Mouse (Mus musculus): ENCODE results near the gene Slc22a2. TPM values are rescaled to one million over a fixed set of nuclear protein-coding genes. Genes with fewer than 3 reads are reported as not detected.

Gene Slc22a2
- polyA plus RNA-seq, 1 experiment: 2.0 TPM

- WGBS: 89% methylated on average over 7 of the region's 7 CpGs
- H3K4me1 ChIP-seq (ENCODE audit: control insufficient read depth, insufficient read depth, low read length): no peaks in the 10 kb centered on the region; the same call in 1 of the 2 replicates
- H3K27ac ChIP-seq (ENCODE audit: control insufficient read depth, insufficient read depth, low read depth, low read length, poor library complexity): no peak overlapping the region
- TF ChIP-seq CTCF (IDR thresholded peaks at IDR 0.05; ENCODE audit: control insufficient read depth, insufficient read depth, low read length): no peak
- no peak for TF ChIP-seq POLR2A (IDR thresholded peaks at IDR 0.05; ENCODE audit: borderline replicate concordance, control insufficient read depth, low read depth, low read length)
- H3K4me3 ChIP-seq (replicated peaks; ENCODE audit: control insufficient read depth, low read depth, low read length): no peak overlapping the region
Measured at GRCm38 (mm10) chr17:12577096-12577495, 6.8 kb upstream of the Slc22a2 start.

- Histone ChIP-seq H3K4me3 (replicated peaks; ENCODE audit: control insufficient read depth, low read depth, low read length) (no peak overlapping the region), H3K4me1 (ENCODE audit: control insufficient read depth, insufficient read depth, low read length) (no peaks in the 10 kb centered on the region), H3K27ac (ENCODE audit: control insufficient read depth, insufficient read depth, low read depth, low read length, poor library complexity) (no peak overlapping the region)
- WGBS: 77% methylated on average over 2 of the region's 2 CpGs
- no peak for TF ChIP-seq POLR2A (IDR thresholded peaks at IDR 0.05; ENCODE audit: borderline replicate concordance, control insufficient read depth, low read depth, low read length)
- TF ChIP-seq CTCF (IDR thresholded peaks at IDR 0.05; ENCODE audit: control insufficient read depth, insufficient read depth, low read length): no peak
Measured at GRCm38 (mm10) chr17:12585366-12585765, 1.4 kb downstream of the Slc22a2 start.

GRCm38 (mm10) chr17:12586966-12587365, 3.0 kb downstream of the Slc22a2 start:
- Histone ChIP-seq H3K4me1 (ENCODE audit: control insufficient read depth, insufficient read depth, low read length) (no peaks in the 10 kb centered on the region), H3K27ac (ENCODE audit: control insufficient read depth, insufficient read depth, low read depth, low read length, poor library complexity) (no peak overlapping the region), H3K4me3 (replicated peaks; ENCODE audit: control insufficient read depth, low read depth, low read length) (no peak overlapping the region)
- no peak for TF ChIP-seq POLR2A (IDR thresholded peaks at IDR 0.05; ENCODE audit: borderline replicate concordance, control insufficient read depth, low read depth, low read length)
- TF ChIP-seq CTCF (IDR thresholded peaks at IDR 0.05; ENCODE audit: control insufficient read depth, insufficient read depth, low read length): no peak
- 67% methylated on average over 11 of the region's 11 CpGs for WGBS

GRCm38 (mm10) chr17:12588801-12589247, 4.9 kb downstream of the Slc22a2 start:
- TF ChIP-seq POLR2A (IDR thresholded peaks at IDR 0.05; ENCODE audit: borderline replicate concordance, control insufficient read depth, low read depth, low read length) (no peak), CTCF (IDR thresholded peaks at IDR 0.05; ENCODE audit: control insufficient read depth, insufficient read depth, low read length) (no peak)
- no peak overlapping the region for H3K4me3 ChIP-seq (replicated peaks; ENCODE audit: control insufficient read depth, low read depth, low read length)
- H3K4me1 ChIP-seq (ENCODE audit: control insufficient read depth, insufficient read depth, low read length): no peaks in the 10 kb centered on the region
- WGBS: 83% methylated on average over 9 of the region's 9 CpGs
- no peak overlapping the region for H3K27ac ChIP-seq (ENCODE audit: control insufficient read depth, insufficient read depth, low read depth, low read length, poor library complexity)

GRCm38 (mm10) chr17:12590911-12591625, 7.1 kb downstream of the Slc22a2 start:
- no peak overlapping the region for H3K27ac ChIP-seq (ENCODE audit: control insufficient read depth, insufficient read depth, low read depth, low read length, poor library complexity)
- TF ChIP-seq CTCF (IDR thresholded peaks at IDR 0.05; ENCODE audit: control insufficient read depth, insufficient read depth, low read length) (no peak), POLR2A (IDR thresholded peaks at IDR 0.05; ENCODE audit: borderline replicate concordance, control insufficient read depth, low read depth, low read length) (no peak)
- WGBS: 80% methylated on average over 4 of the region's 4 CpGs
- no peak overlapping the region for H3K4me3 ChIP-seq (replicated peaks; ENCODE audit: control insufficient read depth, low read depth, low read length)
- H3K4me1 ChIP-seq (ENCODE audit: control insufficient read depth, insufficient read depth, low read length): no peaks in the 10 kb centered on the region

- TF ChIP-seq CTCF (IDR thresholded peaks at IDR 0.05; ENCODE audit: control insufficient read depth, insufficient read depth, low read length) (no peak), POLR2A (IDR thresholded peaks at IDR 0.05; ENCODE audit: borderline replicate concordance, control insufficient read depth, low read depth, low read length) (no peak)
- Histone ChIP-seq H3K4me1 (ENCODE audit: control insufficient read depth, insufficient read depth, low read length) (no peaks in the 10 kb centered on the region), H3K27ac (ENCODE audit: control insufficient read depth, insufficient read depth, low read depth, low read length, poor library complexity) (no peak overlapping the region; the same call in 1 of the 2 replicates), H3K4me3 (replicated peaks; ENCODE audit: control insufficient read depth, low read depth, low read length) (no peak overlapping the region)
- WGBS: 82% methylated on average over 13 of the region's 13 CpGs
Measured at GRCm38 (mm10) chr17:12595846-12596515, 12.0 kb downstream of the Slc22a2 start.

- no peak overlapping the region for H3K27ac ChIP-seq (ENCODE audit: control insufficient read depth, insufficient read depth, low read depth, low read length, poor library complexity)
- no peaks in the 10 kb centered on the region for H3K4me1 ChIP-seq (ENCODE audit: control insufficient read depth, insufficient read depth, low read length)
- H3K4me3 ChIP-seq (replicated peaks; ENCODE audit: control insufficient read depth, low read depth, low read length): no peak overlapping the region
- no peak for TF ChIP-seq POLR2A (IDR thresholded peaks at IDR 0.05; ENCODE audit: borderline replicate concordance, control insufficient read depth, low read depth, low read length)
- TF ChIP-seq CTCF (IDR thresholded peaks at IDR 0.05; ENCODE audit: control insufficient read depth, insufficient read depth, low read length): no peak
- WGBS: 6% methylated on average over 1 of the region's 1 CpGs
Measured at GRCm38 (mm10) chr17:12606634-12607033, 22.7 kb downstream of the Slc22a2 start.

- Histone ChIP-seq H3K4me1 (ENCODE audit: control insufficient read depth, insufficient read depth, low read length) (no peaks in the 10 kb centered on the region), H3K27ac (ENCODE audit: control insufficient read depth, insufficient read depth, low read depth, low read length, poor library complexity) (no peak overlapping the region), H3K4me3 (replicated peaks; ENCODE audit: control insufficient read depth, low read depth, low read length) (no peak overlapping the region)
- no peak for TF ChIP-seq CTCF (IDR thresholded peaks at IDR 0.05; ENCODE audit: control insufficient read depth, insufficient read depth, low read length)
- no peak for TF ChIP-seq POLR2A (IDR thresholded peaks at IDR 0.05; ENCODE audit: borderline replicate concordance, control insufficient read depth, low read depth, low read length)
Measured at GRCm38 (mm10) chr17:12607202-12607601, 23.3 kb downstream of the Slc22a2 start.

Data from bone marrow, adult 2 months (tissue).